Mouse (Mus musculus): ENCODE data around the gene Aurkc. TPM values are rescaled to one million over a fixed set of nuclear protein-coding genes. Genes with fewer than 3 reads are reported as not detected.
"Not testable (repeated sequence)": the region's sequence is repeated elsewhere in the genome, so short reads cannot be mapped to it uniquely, and the experiment has no call there.

Aurkc gene
- 0.36 TPM in 1 of 2 replicates, not detected in the other for polyA plus RNA-seq (2015; fragmentation: Nextera tagmentation; extraction: Ambion mirVana)

GRCm38 (mm10) chr7:6995251-6995650 is at the start of gene Aurkc:
Aurkc (plus strand) TSS chr7:6995300.
- not testable (repeated sequence) for H3K4me2 ChIP-seq; ATAC-seq (ENCODE audit: low FRiP score); H3K27ac ChIP-seq; H3K27me3 ChIP-seq; H3K4me3 ChIP-seq; H3K9me3 ChIP-seq; H3K4me1 ChIP-seq (replicated peaks); H3K36me3 ChIP-seq; H3K9ac ChIP-seq
- WGBS: 82% methylated on average over 11 of the region's 11 CpGs

DNA sequence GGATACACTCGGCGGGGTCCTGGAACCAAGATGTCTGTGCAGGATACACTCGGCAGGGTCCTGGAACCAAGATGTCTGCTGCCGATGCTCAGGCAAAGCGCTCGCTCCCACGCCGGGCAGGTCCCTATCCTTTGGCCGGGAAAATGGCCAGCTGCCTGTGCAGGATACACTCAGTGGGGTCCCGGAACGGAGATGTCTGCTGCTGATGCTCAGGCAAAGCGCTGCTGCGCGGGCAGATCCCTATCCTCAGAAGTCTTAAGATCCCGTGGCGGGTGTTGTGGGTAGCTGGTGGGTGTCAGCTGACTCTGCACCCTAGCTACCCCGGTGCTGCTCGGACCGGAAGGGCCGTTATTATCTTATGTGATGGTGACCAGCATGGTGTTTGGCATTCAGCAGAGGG is 47.0 kb upstream of the Aurkc start:
- H3K4me1 ChIP-seq (replicated peaks); H3K9me3 ChIP-seq; H3K27me3 ChIP-seq; H3K9ac ChIP-seq; ATAC-seq (ENCODE audit: low FRiP score); H3K36me3 ChIP-seq; H3K4me3 ChIP-seq; H3K27ac ChIP-seq; H3K4me2 ChIP-seq: not testable (repeated sequence)
- WGBS: 95% methylated on average over 20 of the region's 20 CpGs

GRCm38 (mm10) chr7:6956576-6956975 is 38.5 kb upstream of the Aurkc start:
- 0 out of 2 replicates have a peak, but pooled peaks cover 3% of the 10 kb centered on the region for H3K9me3 ChIP-seq
- WGBS: 86% methylated on average over 4 of the region's 4 CpGs

DNA sequence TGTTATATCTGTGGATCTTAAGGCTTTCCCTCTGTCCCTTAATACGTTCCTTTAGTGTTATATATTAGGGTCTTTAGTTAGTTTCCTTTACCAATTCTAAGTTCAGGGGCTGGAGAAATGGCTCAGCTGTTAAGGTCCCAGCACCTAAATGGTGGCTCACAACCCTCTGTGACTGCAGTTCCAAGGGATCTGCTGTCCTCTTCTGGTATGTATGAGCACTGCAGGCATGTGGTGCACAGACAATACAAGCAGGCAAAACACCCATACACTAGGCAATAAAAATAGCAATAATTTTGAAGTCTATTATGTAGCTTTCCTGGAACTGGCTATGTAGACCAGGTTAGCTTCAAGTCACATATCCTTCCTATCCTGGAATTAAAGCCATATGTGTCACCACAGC is 36.5 kb upstream of the Aurkc start:
- H3K27me3 ChIP-seq: no peaks in the 10 kb centered on the region
- H3K9ac ChIP-seq: no peak overlapping the region
- H3K4me1 ChIP-seq (replicated peaks): no peaks in the 10 kb centered on the region
- peaks cover 21% of the 10 kb centered on the region for H3K36me3 ChIP-seq
- H3K9me3 ChIP-seq: 0 out of 2 replicates have a peak, but pooled peaks cover 3% of the 10 kb centered on the region
- H3K4me3 ChIP-seq: no peak overlapping the region
- no peak overlapping the region for H3K4me2 ChIP-seq
- WGBS: 92% methylated on average over 1 of the region's 1 CpGs
- no peak overlapping the region for H3K27ac ChIP-seq
- ATAC-seq (ENCODE audit: low FRiP score): no peak

More at GRCm38 (mm10) chr7:6956576-6956975, 38.5 kb upstream of the Aurkc start:
- ATAC-seq (ENCODE audit: low FRiP score): no peak
- H3K9ac ChIP-seq: no peak overlapping the region
- no peaks in the 10 kb centered on the region for H3K4me1 ChIP-seq (replicated peaks)
- no peak overlapping the region for H3K27ac ChIP-seq
- peaks cover 4% of the 10 kb centered on the region for H3K36me3 ChIP-seq
- H3K4me2 ChIP-seq: no peak overlapping the region
- H3K27me3 ChIP-seq: no peaks in the 10 kb centered on the region
- H3K4me3 ChIP-seq: no peak overlapping the region

GRCm38 (mm10) chr7:6973566-6973965 is 21.5 kb upstream of the Aurkc start:
- H3K27ac ChIP-seq: no peak overlapping the region
- H3K4me2 ChIP-seq: no peak overlapping the region
- H3K9me3 ChIP-seq: no peaks in the 10 kb centered on the region
- H3K27me3 ChIP-seq: no peaks in the 10 kb centered on the region
- H3K4me3 ChIP-seq: no peak overlapping the region
- no peaks in the 10 kb centered on the region for H3K4me1 ChIP-seq (replicated peaks)
- WGBS: 77% methylated on average over 1 of the region's 1 CpGs
- no peaks in the 10 kb centered on the region for H3K36me3 ChIP-seq
- no peak overlapping the region for H3K9ac ChIP-seq
- no peak for ATAC-seq (ENCODE audit: low FRiP score)

- Histone ChIP-seq H3K36me3 (no peaks in the 10 kb centered on the region), H3K9me3 (no peaks in the 10 kb centered on the region), H3K9ac (no peak overlapping the region), H3K4me3 (no peak overlapping the region), H3K27ac (no peak overlapping the region), H3K27me3 (no peaks in the 10 kb centered on the region), H3K4me1 (replicated peaks) (no peaks in the 10 kb centered on the region), H3K4me2 (no peak overlapping the region)
- 93% methylated on average over 19 of the region's 19 CpGs for WGBS
- no peak for ATAC-seq (ENCODE audit: low FRiP score)
These were observed 18.2 kb upstream of the Aurkc start for GRCm38 (mm10) chr7:6976890-6977289.

GRCm38 (mm10) chr7:6998914-6999313 is 3.8 kb downstream of the Aurkc start:
- 74% methylated on average over 3 of the region's 3 CpGs for WGBS
- H3K9ac ChIP-seq; H3K9me3 ChIP-seq; ATAC-seq (ENCODE audit: low FRiP score); H3K4me1 ChIP-seq (replicated peaks); H3K4me2 ChIP-seq; H3K27me3 ChIP-seq; H3K27ac ChIP-seq; H3K4me3 ChIP-seq; H3K36me3 ChIP-seq: not testable (repeated sequence)

DNA sequence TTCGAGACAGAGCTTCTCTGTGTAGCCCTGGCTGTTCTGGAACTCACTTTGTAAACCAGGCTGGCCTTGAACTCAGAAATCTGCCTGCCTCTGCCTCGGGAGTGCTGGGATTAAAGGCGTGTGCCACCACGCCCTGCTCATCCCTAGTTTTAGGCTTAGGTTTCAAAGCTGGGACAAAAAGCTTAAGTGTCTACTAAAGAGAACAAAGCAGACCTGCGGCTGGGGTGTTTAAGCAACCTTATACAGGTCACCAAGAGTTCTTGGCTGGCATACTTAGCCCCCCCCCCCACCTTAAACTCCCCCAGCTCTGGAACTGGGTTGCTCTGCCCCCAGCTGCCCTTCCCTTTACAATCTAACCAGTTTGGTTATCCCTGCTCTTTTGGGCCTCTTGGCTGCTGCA is 10.3 kb downstream of the Aurkc start:
- H3K36me3 ChIP-seq; ATAC-seq (ENCODE audit: low FRiP score); H3K9ac ChIP-seq; H3K4me2 ChIP-seq; H3K27me3 ChIP-seq; H3K4me1 ChIP-seq (replicated peaks); H3K4me3 ChIP-seq; H3K9me3 ChIP-seq; H3K27ac ChIP-seq: not testable (repeated sequence)
- WGBS: 75% methylated on average over 5 of the region's 5 CpGs

- Histone ChIP-seq H3K4me3 (no peak overlapping the region), H3K27me3 (no peaks in the 10 kb centered on the region), H3K4me2 (no peak overlapping the region), H3K9ac (no peak overlapping the region), H3K36me3 (no peaks in the 10 kb centered on the region), H3K27ac (no peak overlapping the region), H3K9me3 (peaks cover 16% of the 10 kb centered on the region; the same call in 1 of the 2 replicates), H3K4me1 (replicated peaks) (no peaks in the 10 kb centered on the region)
- no peak for ATAC-seq (ENCODE audit: low FRiP score)
These were observed 32.3 kb downstream of the Aurkc start for GRCm38 (mm10) chr7:7027445-7027844.

DNA sequence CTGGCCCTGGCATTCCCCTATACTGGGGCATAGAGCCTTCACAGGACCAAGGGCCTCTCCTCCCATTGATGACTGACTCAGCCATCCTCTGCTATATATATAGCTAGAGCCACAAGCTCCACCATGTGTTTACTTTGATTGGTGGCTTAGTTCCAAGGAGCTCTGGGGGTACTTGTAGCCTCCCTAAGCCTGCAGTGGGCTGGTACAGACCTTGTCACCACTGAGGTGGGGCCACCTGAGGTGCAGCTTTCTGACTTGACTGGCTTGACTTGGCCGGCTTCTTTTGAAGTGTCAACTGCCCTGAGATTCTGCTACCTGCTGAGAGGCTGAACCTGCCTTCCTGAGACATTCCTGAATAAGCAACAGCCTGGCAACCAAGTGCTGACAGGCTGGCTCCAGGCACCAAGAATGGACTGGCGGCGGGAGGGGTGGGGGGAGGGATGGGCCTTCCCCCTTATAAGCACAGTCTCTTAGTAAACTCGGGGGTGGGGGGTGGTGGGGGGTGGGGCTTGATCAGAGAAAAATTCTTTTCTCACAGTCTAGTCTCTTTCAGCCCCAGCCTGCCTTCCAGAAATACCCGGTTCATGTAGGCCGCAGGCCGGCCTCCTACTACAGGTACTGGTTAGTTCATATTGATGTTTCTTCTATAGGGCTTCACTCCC is 54.7 kb downstream of the Aurkc start:
- H3K27me3 ChIP-seq; H3K36me3 ChIP-seq; H3K27ac ChIP-seq; H3K9ac ChIP-seq; H3K4me2 ChIP-seq; H3K9me3 ChIP-seq; H3K4me1 ChIP-seq (replicated peaks); ATAC-seq (ENCODE audit: low FRiP score); H3K4me3 ChIP-seq: not testable (repeated sequence)
- WGBS: 49% methylated on average over 7 of the region's 7 CpGs

Other genes with a start within 250 kb of the Aurkc start
- 21.1 and 22.9 TPM in 2 replicates for gene Zfp954, start 126.2 kb downstream of the Aurkc start, polyA plus RNA-seq (2015; fragmentation: Nextera tagmentation; extraction: Ambion mirVana)
- 16.7 and 17.3 TPM in 2 replicates for gene Zfp773, start 141.5 kb downstream of the Aurkc start, polyA plus RNA-seq (2015; fragmentation: Nextera tagmentation; extraction: Ambion mirVana)
- 3.5 and 3.9 TPM in 2 replicates for gene Zfp418, start 176.0 kb downstream of the Aurkc start, polyA plus RNA-seq (2015; fragmentation: Nextera tagmentation; extraction: Ambion mirVana)
- 8.7 and 9.3 TPM in 2 replicates for gene Zfp772, start 214.7 kb downstream of the Aurkc start, polyA plus RNA-seq (2015; fragmentation: Nextera tagmentation; extraction: Ambion mirVana)

All from hindbrain, embryonic 13.5 days (tissue).